Mouse (Mus musculus) intestine, embryonic 16.5 days (tissue): ENCODE results near the gene Usf2. TPM values are rescaled to one million over a fixed set of nuclear protein-coding genes. Genes with fewer than 3 reads are reported as not detected.
A peak's percentile ranks its signal among the peaks of the same experiment; 100 is the strongest.

Source experiments
- ATAC-seq: fragments of 200-750 bp; cut with Nextera tagmentation; 2 replicates; pipeline ENCODE4 v1.8.0; 2017; ENCODE audit warnings: moderate TSS enrichment, moderate library complexity
- H3K27ac ChIP-seq: fragments of 300-500 bp; sonication (generic); 2 replicates; pipeline ENCODE4 v1.5.1; 2014; ENCODE audit warnings: mild to moderate bottlenecking, low read length
- H3K27me3 ChIP-seq: fragments of 300-500 bp; sonication (generic); replicated peaks from 2 replicates; pipeline ENCODE4 v1.6.1; 2014; ENCODE audit warnings: low read length, control low read depth, mixed read lengths; ENCODE audit not compliant: control insufficient read depth, insufficient read depth
- H3K36me3 ChIP-seq: fragments of 300-500 bp; sonication (generic); 2 replicates; pipeline ENCODE4 v1.6.1; 2014; ENCODE audit warnings: low read length, control low read depth; ENCODE audit not compliant: control insufficient read depth, insufficient read depth
- H3K4me1 ChIP-seq: fragments of 300-500 bp; sonication (generic); 2 replicates; pipeline ENCODE4 v1.6.1; 2014; ENCODE audit warnings: low read length, control low read depth, mixed read lengths; ENCODE audit not compliant: control insufficient read depth, insufficient read depth
- H3K4me2 ChIP-seq: fragments of 300-500 bp; sonication (generic); 2 replicates; pipeline ENCODE4 v1.6.1; 2014; ENCODE audit warnings: low read depth, low read length, control low read depth
- H3K4me3 ChIP-seq: fragments of 300-500 bp; sonication (generic); 2 replicates; pipeline ENCODE4 v1.5.1; 2014; ENCODE audit warnings: mild to moderate bottlenecking, low read length
- H3K9ac ChIP-seq: fragments of 300-500 bp; sonication (generic); 2 replicates; pipeline ENCODE4 v1.6.1; 2014; ENCODE audit warnings: low read depth, low read length
- H3K9me3 ChIP-seq: fragments of 300-500 bp; sonication (generic); 2 replicates; pipeline ENCODE4 v1.6.1; 2016; ENCODE audit warnings: low read length, control low read depth; ENCODE audit not compliant: control insufficient read depth
- WGBS: fragments of 180-500 bp; shearing (Covaris S2); extraction: QIAGEN DNeasy Blood & Tissue Kit; methylation state at CpG from one replicate; pipeline ENCODE4 v1.1.7; 2014; 5-methylcytosine and 5-hydroxymethylcytosine counted together
- polyA plus RNA-seq: library from polyadenylated mRNA; unstranded; fragments of >200 nt; fragmentation: Nextera tagmentation; extraction: Ambion mirVana; gene quantifications from 2 replicates; pipeline ENCODE4 v1.2.1, GENCODE M21; 2015

Gene Usf2
- polyA plus RNA-seq, 1 experiment from 2014 or later: 13.3 TPM

- Histone ChIP-seq H3K9ac (no peak overlapping the region), H3K9me3 (no peaks in the 10 kb centered on the region), H3K27ac (no peak overlapping the region), H3K27me3 (no peaks in the 10 kb centered on the region), H3K4me2 (no peak overlapping the region), H3K36me3 (peaks cover 12% of the 10 kb centered on the region; the same call in 1 of the 2 replicates), H3K4me1 (peaks cover 8% of the 10 kb centered on the region), H3K4me3 (no peak overlapping the region)
- 89% methylated on average over 5 of the region's 5 CpGs for WGBS
- no peak for ATAC-seq
Observed at GRCm38 (mm10) chr7:30962862-30963261, 6.3 kb upstream of the Usf2 start.

GRCm38 (mm10) chr7:30959786-30960349, 3.3 kb upstream of the Usf2 start:
- Histone ChIP-seq H3K27ac (no peak overlapping the region), H3K36me3 (peaks cover 12% of the 10 kb centered on the region; the same call in 1 of the 2 replicates), H3K4me3 (no peak overlapping the region), H3K4me1 (peaks cover 17% of the 10 kb centered on the region), H3K9ac (no peak overlapping the region), H3K9me3 (no peaks in the 10 kb centered on the region), H3K27me3 (no peaks in the 10 kb centered on the region), H3K4me2 (no peak overlapping the region)
- no peak for ATAC-seq
- 86% methylated on average over 6 of the region's 6 CpGs for WGBS

GRCm38 (mm10) chr7:30958866-30959487, 2.4 kb upstream of the Usf2 start:
- Histone ChIP-seq H3K36me3 (peaks cover 16% of the 10 kb centered on the region; the same call in 1 of the 2 replicates), H3K27ac (no peak overlapping the region), H3K9ac (0 out of 2 replicates have a peak overlapping the region, but pooled peaks have one; percentile 99), H3K4me3 (no peak overlapping the region), H3K9me3 (no peaks in the 10 kb centered on the region), H3K27me3 (no peaks in the 10 kb centered on the region), H3K4me1 (peaks cover 17% of the 10 kb centered on the region), H3K4me2 (no peak overlapping the region)
- ATAC-seq: no peak
- 96% methylated on average over 9 of the region's 9 CpGs for WGBS

- Histone ChIP-seq H3K36me3 (peaks cover 23% of the 10 kb centered on the region; the same call in 1 of the 2 replicates), H3K4me2 (peak overlapping the region; percentile 64), H3K9ac (peak overlapping the region; percentile 99), H3K4me1 (peaks cover 17% of the 10 kb centered on the region), H3K27ac (peak overlapping the region; percentile 98), H3K27me3 (no peaks in the 10 kb centered on the region), H3K9me3 (no peaks in the 10 kb centered on the region), H3K4me3 (peak overlapping the region; percentile 93)
- 68% methylated on average over 28 of the region's 28 CpGs for WGBS
- ATAC-seq: no peak
Observed at GRCm38 (mm10) chr7:30958109-30958865, 1.7 kb upstream of the Usf2 start.

DNA sequence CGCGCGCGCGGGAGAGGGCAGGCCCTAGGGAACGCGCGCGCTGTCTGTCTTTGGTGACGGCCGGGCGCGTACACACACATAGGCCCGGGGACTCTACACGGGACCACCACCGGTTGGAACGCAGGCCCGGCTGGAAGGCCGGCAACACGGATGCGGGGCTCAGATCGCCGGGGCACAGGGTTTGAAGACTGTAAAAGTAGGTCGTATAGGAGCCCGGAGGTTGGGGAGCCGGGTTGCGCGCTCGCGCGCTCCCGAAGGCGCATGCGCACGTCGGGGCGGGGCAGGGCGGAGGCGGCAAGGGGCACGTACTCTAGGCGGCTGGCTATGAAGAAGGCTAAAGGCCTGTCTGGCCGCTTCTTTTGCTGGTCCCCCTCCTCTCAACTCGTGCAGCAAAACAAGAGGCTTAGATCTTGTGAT, 772 bp upstream of the Usf2 start:
- Histone ChIP-seq H3K4me3 (peak overlapping the region; percentile 93), H3K4me1 (peaks cover 17% of the 10 kb centered on the region), H3K27ac (peak overlapping the region; percentile 98), H3K27me3 (no peaks in the 10 kb centered on the region), H3K9ac (peak overlapping the region; percentile 99), H3K36me3 (peaks cover 23% of the 10 kb centered on the region; the same call in 1 of the 2 replicates), H3K9me3 (no peaks in the 10 kb centered on the region), H3K4me2 (peak overlapping the region; percentile 64)
- 0% methylated on average over 43 of the region's 43 CpGs for WGBS
- ATAC-seq: peak; percentile 75

DNA sequence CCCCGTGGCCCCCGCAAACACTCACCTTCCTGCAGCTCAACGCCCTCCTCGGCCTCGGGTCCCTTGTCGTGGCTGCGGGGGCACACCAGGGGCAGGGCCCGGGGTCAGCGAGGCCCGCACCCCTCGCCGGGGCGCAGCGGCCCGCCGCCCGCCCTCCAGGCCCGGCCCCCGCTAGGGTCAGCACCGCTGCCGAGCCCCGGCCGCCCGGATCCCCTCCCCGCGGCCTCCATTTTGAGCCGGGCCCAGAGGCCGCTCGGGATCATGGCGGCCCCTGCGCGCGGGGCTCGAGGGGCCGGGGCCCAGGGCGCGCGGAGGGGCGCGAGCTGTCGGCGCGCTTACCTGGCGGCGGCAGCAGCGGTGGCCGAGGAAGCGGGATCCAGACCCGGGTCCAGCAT, 249 bp downstream of the Usf2 start:
- WGBS: 1% methylated on average over 20 of the region's 49 CpGs

GRCm38 (mm10) chr7:30955584-30956356, 833 bp downstream of the Usf2 start:
- Histone ChIP-seq H3K9ac (peak overlapping the region; percentile 99), H3K27me3 (no peaks in the 10 kb centered on the region), H3K4me2 (peak overlapping the region; percentile 88), H3K4me3 (peak overlapping the region; percentile 93), H3K9me3 (no peaks in the 10 kb centered on the region), H3K4me1 (peaks cover 17% of the 10 kb centered on the region), H3K27ac (peak overlapping the region; percentile 98), H3K36me3 (peaks cover 19% of the 10 kb centered on the region; the same call in 1 of the 2 replicates)
- under 1% methylated on average over 63 of the region's 64 CpGs for WGBS
- peak; percentile 72 for ATAC-seq

More for the DNA sequence above, 249 bp downstream of the Usf2 start:
- H3K27ac ChIP-seq: peak overlapping the region; percentile 98
- H3K4me1 ChIP-seq: peaks cover 17% of the 10 kb centered on the region
- H3K4me2 ChIP-seq: peak overlapping the region; percentile 88
- peak overlapping the region; percentile 93 for H3K4me3 ChIP-seq
- ATAC-seq: peak; percentile 50
- H3K9ac ChIP-seq: peak overlapping the region; percentile 99
- H3K9me3 ChIP-seq: no peaks in the 10 kb centered on the region
- H3K27me3 ChIP-seq: no peaks in the 10 kb centered on the region
- peaks cover 19% of the 10 kb centered on the region; the same call in 1 of the 2 replicates for H3K36me3 ChIP-seq

- Histone ChIP-seq H3K27me3 (no peaks in the 10 kb centered on the region), H3K9me3 (no peaks in the 10 kb centered on the region), H3K27ac (no peak overlapping the region), H3K9ac (peak overlapping the region; percentile 99), H3K4me1 (peaks cover 17% of the 10 kb centered on the region), H3K36me3 (peaks cover 19% of the 10 kb centered on the region; the same call in 1 of the 2 replicates), H3K4me2 (peak overlapping the region; percentile 88), H3K4me3 (peak overlapping the region; percentile 93)
- no peak for ATAC-seq
- WGBS: 74% methylated on average over 12 of the region's 12 CpGs
Observed at GRCm38 (mm10) chr7:30954971-30955520, 1.6 kb downstream of the Usf2 start.
